Mouse (Mus musculus): ENCODE results near the gene Madd.

DNA sequence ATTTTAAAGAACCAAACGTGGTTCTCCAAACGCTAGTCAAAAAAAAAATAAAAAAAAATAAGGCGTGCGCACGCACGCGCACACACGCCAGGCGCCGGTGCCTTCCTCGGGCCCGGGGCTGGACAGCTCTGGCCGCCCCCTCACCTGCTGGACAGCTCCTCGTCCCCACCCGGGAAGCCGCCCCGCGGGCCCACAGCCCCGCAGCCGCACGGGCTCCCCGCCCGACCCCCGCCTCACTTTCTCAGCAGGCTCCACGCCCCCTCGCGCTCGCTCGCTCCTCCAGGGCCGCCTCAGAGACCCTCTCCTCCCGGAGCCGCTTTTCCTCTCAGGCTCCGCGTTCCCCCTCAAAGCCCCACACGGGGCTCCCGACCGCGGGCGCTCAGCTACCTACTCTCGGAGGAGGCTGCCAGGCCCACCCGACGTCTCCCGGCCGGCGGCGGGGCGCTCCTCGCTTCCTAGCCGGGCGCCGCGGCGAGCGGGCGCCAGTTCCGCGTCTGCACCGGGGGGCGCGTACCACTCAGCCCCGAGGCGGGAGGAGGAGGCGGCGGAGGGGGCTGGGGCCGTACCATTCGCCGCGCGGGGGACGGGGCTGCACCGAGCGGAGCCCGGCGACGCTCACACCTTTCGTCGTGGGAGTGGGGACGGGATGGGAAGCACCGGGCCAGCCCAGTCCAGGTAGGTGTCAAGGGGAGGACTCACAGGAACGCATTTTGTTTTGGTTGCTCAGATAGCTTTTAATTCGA lies 1.1 kb downstream of the Madd start:
- TF ChIP-seq CTCF (IDR thresholded peaks at IDR 0.05; ENCODE audit: low read depth, low read length) (no peak), POLR2A (IDR thresholded peaks at IDR 0.05; ENCODE audit: extremely low read depth, insufficient read depth, low read length) (0 out of 2 replicates have a peak, but pooled peaks have one; percentile 21)
